Mouse (Mus musculus): Measurements from ENCODE around the gene Grip1. TPM values are rescaled to one million over a fixed set of nuclear protein-coding genes. Genes with fewer than 3 reads are reported as not detected.

Grip1 gene
- polyA plus RNA-seq, 1 experiment from 2014 or later, result 9.8 TPM

DNA sequence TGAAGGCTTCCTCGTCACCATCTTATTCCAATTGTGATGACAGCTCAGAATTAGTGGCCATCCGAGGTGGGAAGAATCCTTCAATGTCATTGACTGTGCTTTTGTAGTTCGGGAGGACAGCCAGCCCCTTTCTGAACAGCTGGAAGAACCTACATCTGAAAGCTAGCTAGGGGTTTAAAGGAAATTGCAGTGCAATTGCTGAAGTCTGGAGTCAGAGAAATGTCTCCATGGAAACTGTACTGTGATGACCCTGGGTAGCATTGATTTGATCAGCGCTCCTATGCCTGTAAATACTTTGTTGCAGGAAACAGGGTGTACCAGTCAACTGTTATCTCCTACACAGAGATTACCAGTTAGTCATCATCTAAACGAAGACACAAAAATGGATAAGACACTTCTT, 325.2 kb downstream of the Grip1 start:
- Histone ChIP-seq H3K36me3 (ENCODE audit: control insufficient read depth, insufficient read depth, low read length) (no peaks in the 10 kb centered on the region), H3K4me1 (replicated peaks; ENCODE audit: control insufficient read depth, insufficient read depth, low read length) (no peaks in the 10 kb centered on the region), H3K4me3 (ENCODE audit: low read depth, low read length) (no peak overlapping the region), H3K27ac (ENCODE audit: low read depth, low read length) (no peak overlapping the region), H3K9ac (ENCODE audit: low read length) (no peak overlapping the region), H3K4me2 (ENCODE audit: low read depth, low read length, severe bottlenecking) (no peak overlapping the region), H3K27me3 (ENCODE audit: control insufficient read depth, insufficient read depth, low read length) (no peaks in the 10 kb centered on the region), H3K9me3 (ENCODE audit: control insufficient read depth, low read length) (no peaks in the 10 kb centered on the region)
- ATAC-seq (replicated peaks; ENCODE audit: low FRiP score), result no peak
- WGBS, result 81% methylated on average over 5 of the region's 5 CpGs
- DNase-seq (ENCODE audit: low spot score), result no peak

DNA sequence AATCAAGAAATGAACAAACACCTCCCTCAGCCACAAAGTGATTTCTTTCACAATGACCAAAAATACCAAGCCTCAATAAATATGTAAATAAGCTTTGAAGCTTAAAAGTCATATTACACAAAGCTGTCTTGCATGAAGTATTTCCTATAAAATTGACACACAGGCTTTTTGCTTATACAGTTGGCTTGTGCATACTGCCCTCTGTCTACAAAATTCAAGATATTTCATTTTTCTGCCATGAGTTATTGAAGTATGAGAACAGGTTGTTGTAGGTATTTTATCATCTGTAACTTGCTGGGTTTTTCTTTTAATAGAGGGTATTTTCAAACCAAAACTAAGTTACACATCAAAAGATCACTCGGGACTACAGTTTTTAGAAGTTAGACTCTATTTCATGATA, 326.0 kb downstream of the Grip1 start:
- no peak for ATAC-seq (replicated peaks; ENCODE audit: low FRiP score)
- 95% methylated on average over 1 of the region's 1 CpGs for WGBS

DNA sequence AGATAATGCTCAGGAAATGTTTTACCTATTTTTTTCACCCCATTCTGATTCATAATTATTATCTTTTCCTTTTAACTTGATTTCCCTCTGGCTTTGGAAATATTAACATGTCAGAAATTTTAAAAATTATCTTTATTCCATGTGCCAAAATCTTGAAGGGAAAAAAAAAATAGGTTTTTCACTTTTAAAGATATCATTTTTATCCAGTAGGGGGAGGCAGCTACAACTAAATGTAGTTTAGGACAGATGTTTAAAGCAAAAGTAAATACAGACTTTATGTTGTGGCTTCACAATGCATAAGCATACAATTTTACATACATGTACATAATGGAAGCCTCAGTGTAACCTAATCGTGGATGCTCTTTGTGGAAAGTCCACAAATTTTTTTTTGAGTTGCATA, 336.9 kb downstream of the Grip1 start:
- no peak overlapping the region for H3K4me2 ChIP-seq (ENCODE audit: low read depth, low read length, severe bottlenecking)
- DNase-seq (ENCODE audit: low spot score) (no peak), ATAC-seq (replicated peaks; ENCODE audit: low FRiP score) (no peak)
- no peak overlapping the region for H3K4me3 ChIP-seq (ENCODE audit: low read depth, low read length)
- H3K9me3 ChIP-seq (ENCODE audit: control insufficient read depth, low read length), result no peaks in the 10 kb centered on the region
- 84% methylated on average over 1 of the region's 1 CpGs for WGBS
- H3K9ac ChIP-seq (ENCODE audit: low read length), result no peak overlapping the region
- no peak overlapping the region for H3K27ac ChIP-seq (ENCODE audit: low read depth, low read length)
- H3K27me3 ChIP-seq (ENCODE audit: control insufficient read depth, insufficient read depth, low read length), result no peaks in the 10 kb centered on the region
- no peaks in the 10 kb centered on the region for H3K36me3 ChIP-seq (ENCODE audit: control insufficient read depth, insufficient read depth, low read length)
- H3K4me1 ChIP-seq (replicated peaks; ENCODE audit: control insufficient read depth, insufficient read depth, low read length), result no peaks in the 10 kb centered on the region

More for the DNA sequence above, 326.0 kb downstream of the Grip1 start:
- Histone ChIP-seq H3K4me1 (replicated peaks; ENCODE audit: control insufficient read depth, insufficient read depth, low read length) (no peaks in the 10 kb centered on the region), H3K4me3 (ENCODE audit: low read depth, low read length) (no peak overlapping the region), H3K9me3 (ENCODE audit: control insufficient read depth, low read length) (no peaks in the 10 kb centered on the region), H3K36me3 (ENCODE audit: control insufficient read depth, insufficient read depth, low read length) (no peaks in the 10 kb centered on the region), H3K4me2 (ENCODE audit: low read depth, low read length, severe bottlenecking) (no peak overlapping the region), H3K27me3 (ENCODE audit: control insufficient read depth, insufficient read depth, low read length) (no peaks in the 10 kb centered on the region), H3K27ac (ENCODE audit: low read depth, low read length) (no peak overlapping the region), H3K9ac (ENCODE audit: low read length) (no peak overlapping the region)
- no peak for DNase-seq (ENCODE audit: low spot score)

DNA sequence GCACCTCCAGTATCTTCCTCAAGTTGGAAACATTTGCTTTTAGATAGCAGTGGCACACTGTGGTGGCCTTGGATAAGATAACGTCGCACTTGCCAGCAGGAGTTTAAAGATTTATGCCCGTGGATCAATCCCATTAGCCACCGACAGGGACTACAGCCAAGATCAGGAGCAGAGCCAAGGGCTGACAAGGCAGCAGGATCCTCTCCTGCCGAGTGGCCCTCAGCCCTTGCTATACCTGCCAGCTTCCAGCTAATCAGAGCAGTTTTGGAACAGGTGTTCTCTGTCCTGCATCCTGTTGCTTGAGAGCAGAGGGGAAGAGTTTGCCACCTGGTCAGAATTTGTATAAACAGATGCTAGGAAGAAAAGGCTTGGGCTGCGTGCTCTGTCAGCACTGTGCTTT, 348.8 kb downstream of the Grip1 start:
- DNase-seq (ENCODE audit: low spot score) (no peak), ATAC-seq (replicated peaks; ENCODE audit: low FRiP score) (no peak)
- 71% methylated on average over 6 of the region's 6 CpGs for WGBS
- no peak overlapping the region for H3K27ac ChIP-seq (ENCODE audit: low read depth, low read length)
- no peaks in the 10 kb centered on the region for H3K9me3 ChIP-seq (ENCODE audit: control insufficient read depth, low read length)
- H3K9ac ChIP-seq (ENCODE audit: low read length), result no peak overlapping the region
- no peak overlapping the region for H3K4me2 ChIP-seq (ENCODE audit: low read depth, low read length, severe bottlenecking)
- no peak overlapping the region for H3K4me3 ChIP-seq (ENCODE audit: low read depth, low read length)
- H3K36me3 ChIP-seq (ENCODE audit: control insufficient read depth, insufficient read depth, low read length), result no peaks in the 10 kb centered on the region
- no peaks in the 10 kb centered on the region for H3K27me3 ChIP-seq (ENCODE audit: control insufficient read depth, insufficient read depth, low read length)
- H3K4me1 ChIP-seq (replicated peaks; ENCODE audit: control insufficient read depth, insufficient read depth, low read length), result peaks cover 4% of the 10 kb centered on the region

DNA sequence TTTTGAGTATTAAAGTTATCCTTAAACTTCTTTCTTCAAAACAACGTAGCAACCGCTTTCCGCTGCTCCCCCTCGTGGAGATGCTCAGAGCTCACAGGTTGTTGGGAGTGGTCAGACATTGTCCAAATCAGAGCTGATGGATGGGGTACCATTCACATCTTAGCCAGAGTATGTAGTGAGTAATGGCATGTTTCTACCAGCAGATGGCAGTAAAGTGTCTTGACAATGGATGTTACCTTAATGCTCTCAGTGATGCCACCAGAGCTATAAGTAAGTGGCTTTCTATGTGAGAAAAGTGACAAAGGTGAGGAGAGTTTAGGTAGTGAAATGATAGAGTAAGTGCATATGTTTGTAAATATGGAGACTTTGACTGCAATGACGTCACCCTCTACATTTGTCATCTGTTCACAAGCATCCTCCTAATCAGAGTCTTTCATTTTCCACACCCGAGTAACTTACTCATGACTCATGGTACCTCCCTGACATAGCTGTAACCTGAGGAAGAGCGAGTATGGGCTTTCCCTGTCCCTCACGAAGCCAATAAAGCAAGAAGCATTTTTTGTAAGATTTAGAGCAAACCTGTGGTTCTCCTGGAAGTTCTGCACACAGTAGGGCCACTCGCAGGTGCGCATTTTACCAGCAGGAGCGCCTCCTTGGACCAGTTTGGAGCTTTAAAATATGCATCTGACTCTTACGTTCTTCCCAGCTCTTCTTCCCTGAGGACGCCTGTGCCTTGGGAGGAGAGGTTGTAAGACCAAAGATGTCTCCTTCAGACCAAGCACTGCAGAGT, 350.2 kb downstream of the Grip1 start:
- Histone ChIP-seq H3K27me3 (ENCODE audit: control insufficient read depth, insufficient read depth, low read length) (no peaks in the 10 kb centered on the region), H3K27ac (ENCODE audit: low read depth, low read length) (no peak overlapping the region), H3K36me3 (ENCODE audit: control insufficient read depth, insufficient read depth, low read length) (no peaks in the 10 kb centered on the region), H3K9me3 (ENCODE audit: control insufficient read depth, low read length) (no peaks in the 10 kb centered on the region), H3K4me3 (ENCODE audit: low read depth, low read length) (no peak overlapping the region), H3K4me2 (ENCODE audit: low read depth, low read length, severe bottlenecking) (no peak overlapping the region), H3K9ac (ENCODE audit: low read length) (no peak overlapping the region), H3K4me1 (replicated peaks; ENCODE audit: control insufficient read depth, insufficient read depth, low read length) (peaks cover 4% of the 10 kb centered on the region)
- peak; percentile 61 for DNase-seq (ENCODE audit: low spot score)
- peak; percentile 78 for ATAC-seq (replicated peaks; ENCODE audit: low FRiP score)
- WGBS, result 57% methylated on average over 13 of the region's 13 CpGs

DNA sequence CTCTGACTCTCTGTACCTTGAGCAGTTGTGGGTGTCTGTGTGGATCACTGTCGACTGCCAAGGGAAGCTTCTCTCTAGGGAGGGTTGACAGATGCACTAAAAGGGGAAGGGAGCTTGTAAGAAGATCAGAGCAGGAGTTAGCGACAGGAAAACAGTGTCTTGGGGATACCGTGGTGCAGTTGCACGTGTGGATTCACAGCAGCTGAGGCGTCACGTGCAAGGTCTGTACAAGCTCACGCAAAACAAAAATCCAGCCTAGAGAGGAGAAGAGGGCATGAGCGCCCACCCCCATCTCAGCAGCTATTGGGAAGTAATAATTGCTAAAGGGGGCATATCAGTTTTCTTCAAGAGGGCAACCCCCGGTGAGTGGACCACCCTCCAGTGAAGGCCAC, 350.8 kb downstream of the Grip1 start:
- H3K9ac ChIP-seq (ENCODE audit: low read length), result no peak overlapping the region
- no peaks in the 10 kb centered on the region for H3K9me3 ChIP-seq (ENCODE audit: control insufficient read depth, low read length)
- peaks cover 4% of the 10 kb centered on the region for H3K4me1 ChIP-seq (replicated peaks; ENCODE audit: control insufficient read depth, insufficient read depth, low read length)
- no peaks in the 10 kb centered on the region for H3K27me3 ChIP-seq (ENCODE audit: control insufficient read depth, insufficient read depth, low read length)
- no peaks in the 10 kb centered on the region for H3K36me3 ChIP-seq (ENCODE audit: control insufficient read depth, insufficient read depth, low read length)
- no peak for DNase-seq (ENCODE audit: low spot score)
- no peak overlapping the region for H3K4me2 ChIP-seq (ENCODE audit: low read depth, low read length, severe bottlenecking)
- no peak for ATAC-seq (replicated peaks; ENCODE audit: low FRiP score)
- H3K27ac ChIP-seq (ENCODE audit: low read depth, low read length), result no peak overlapping the region
- 86% methylated on average over 9 of the region's 9 CpGs for WGBS
- no peak overlapping the region for H3K4me3 ChIP-seq (ENCODE audit: low read depth, low read length)

DNA sequence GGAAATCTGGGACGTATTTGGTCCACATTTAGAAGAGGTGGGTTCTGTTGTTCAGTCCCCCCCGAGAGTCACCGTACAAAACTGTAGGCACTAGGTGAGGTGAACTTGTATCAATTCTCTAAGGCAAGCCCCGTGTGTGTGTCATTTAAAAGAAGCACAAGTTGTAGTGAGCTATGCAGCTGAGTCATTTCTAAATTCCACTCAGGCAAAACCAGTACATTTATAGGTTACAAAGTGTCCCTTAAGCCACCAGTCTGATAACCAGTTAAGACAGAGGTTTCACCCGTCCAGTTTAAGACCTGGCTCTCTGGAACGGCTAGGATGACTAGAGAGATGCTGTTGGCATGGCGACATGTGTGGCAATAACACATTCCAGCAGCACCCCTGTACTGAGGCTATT, 351.5 kb downstream of the Grip1 start:
- no peak for DNase-seq (ENCODE audit: low spot score)
- Histone ChIP-seq H3K27me3 (ENCODE audit: control insufficient read depth, insufficient read depth, low read length) (no peaks in the 10 kb centered on the region), H3K9ac (ENCODE audit: low read length) (no peak overlapping the region), H3K27ac (ENCODE audit: low read depth, low read length) (no peak overlapping the region), H3K4me2 (ENCODE audit: low read depth, low read length, severe bottlenecking) (no peak overlapping the region), H3K36me3 (ENCODE audit: control insufficient read depth, insufficient read depth, low read length) (no peaks in the 10 kb centered on the region), H3K9me3 (ENCODE audit: control insufficient read depth, low read length) (no peaks in the 10 kb centered on the region), H3K4me3 (ENCODE audit: low read depth, low read length) (no peak overlapping the region), H3K4me1 (replicated peaks; ENCODE audit: control insufficient read depth, insufficient read depth, low read length) (peaks cover 4% of the 10 kb centered on the region)
- ATAC-seq (replicated peaks; ENCODE audit: low FRiP score), result no peak
- 90% methylated on average over 7 of the region's 7 CpGs for WGBS

DNA sequence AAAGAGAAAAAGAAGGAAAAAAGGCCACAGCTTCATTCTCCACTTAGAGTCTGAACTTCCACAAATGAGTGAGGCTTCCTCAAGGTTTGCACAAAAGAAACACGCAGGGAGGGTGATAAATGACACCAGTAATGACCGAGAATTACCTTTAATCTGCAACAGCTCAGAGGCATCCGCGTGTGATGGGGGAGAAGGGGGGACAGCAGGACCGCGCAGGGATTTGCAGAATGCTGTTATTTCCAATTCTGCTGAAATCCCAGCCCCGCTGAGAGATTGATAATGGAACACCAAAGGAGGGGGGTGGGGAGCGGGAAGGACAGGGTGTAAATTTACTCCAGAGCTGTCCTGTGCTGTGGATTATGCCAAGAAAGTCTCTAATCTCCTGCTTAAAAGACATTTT, 352.5 kb downstream of the Grip1 start:
- H3K27ac ChIP-seq (ENCODE audit: low read depth, low read length), result no peak overlapping the region
- no peak for ATAC-seq (replicated peaks; ENCODE audit: low FRiP score)
- DNase-seq (ENCODE audit: low spot score), result no peak
- H3K36me3 ChIP-seq (ENCODE audit: control insufficient read depth, insufficient read depth, low read length), result no peaks in the 10 kb centered on the region
- H3K4me1 ChIP-seq (replicated peaks; ENCODE audit: control insufficient read depth, insufficient read depth, low read length), result peaks cover 4% of the 10 kb centered on the region
- H3K9ac ChIP-seq (ENCODE audit: low read length), result no peak overlapping the region
- H3K4me2 ChIP-seq (ENCODE audit: low read depth, low read length, severe bottlenecking), result no peak overlapping the region
- 37% methylated on average over 8 of the region's 8 CpGs for WGBS
- H3K27me3 ChIP-seq (ENCODE audit: control insufficient read depth, insufficient read depth, low read length), result no peaks in the 10 kb centered on the region
- H3K9me3 ChIP-seq (ENCODE audit: control insufficient read depth, low read length), result no peaks in the 10 kb centered on the region
- H3K4me3 ChIP-seq (ENCODE audit: low read depth, low read length), result no peak overlapping the region

DNA sequence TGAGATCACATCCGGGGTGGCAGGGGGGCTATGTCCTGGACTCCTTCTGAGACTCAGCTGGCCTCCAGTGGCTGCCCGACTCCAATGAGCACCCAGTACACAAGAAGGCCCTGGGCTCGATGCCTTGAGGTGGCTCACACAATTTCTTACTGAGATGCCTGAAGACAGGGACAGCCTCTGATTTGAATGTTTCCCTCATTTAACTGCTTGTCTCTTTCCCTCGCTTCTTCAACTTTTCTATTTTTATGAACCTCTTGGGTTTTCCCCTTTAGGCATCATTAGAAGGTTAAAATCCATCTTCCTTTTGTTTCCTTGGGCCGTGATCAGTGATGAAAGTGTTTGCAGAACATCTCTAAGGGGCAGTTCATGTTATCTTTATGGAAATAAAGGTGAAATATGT, 354.8 kb downstream of the Grip1 start:
- no peak for ATAC-seq (replicated peaks; ENCODE audit: low FRiP score)
- Histone ChIP-seq H3K4me1 (replicated peaks; ENCODE audit: control insufficient read depth, insufficient read depth, low read length) (peaks cover 4% of the 10 kb centered on the region), H3K9ac (ENCODE audit: low read length) (no peak overlapping the region), H3K27ac (ENCODE audit: low read depth, low read length) (no peak overlapping the region), H3K4me2 (ENCODE audit: low read depth, low read length, severe bottlenecking) (no peak overlapping the region), H3K9me3 (ENCODE audit: control insufficient read depth, low read length) (no peaks in the 10 kb centered on the region), H3K27me3 (ENCODE audit: control insufficient read depth, insufficient read depth, low read length) (no peaks in the 10 kb centered on the region), H3K36me3 (ENCODE audit: control insufficient read depth, insufficient read depth, low read length) (no peaks in the 10 kb centered on the region), H3K4me3 (ENCODE audit: low read depth, low read length) (no peak overlapping the region)
- no peak for DNase-seq (ENCODE audit: low spot score)
- 95% methylated on average over 5 of the region's 5 CpGs for WGBS
